Mouse (Mus musculus) neutrophil, adult 83 days (primary cell): ENCODE data around the gene Slc26a11. TPM values are rescaled to one million over a fixed set of nuclear protein-coding genes. Genes with fewer than 3 reads are reported as not detected.

ENCODE experiments used
- total RNA-seq, 2 experiments: library from RNA; stranded (reverse); gene quantifications; one replicate each; pipeline ENCODE4 v1.2.4; 2023

Slc26a11 gene
- total RNA-seq: 10 to 100 TPM in 1 of 2 experiments, 1 to 10 TPM in 1; 4.8 to 10.2 TPM

GRCm38 (mm10) chr11:119355443-119356385 is at the start of gene Slc26a11, which contains the start of gene Sgsh:
Gene Slc26a11 (plus strand): TSS chr11:119355557.
Gene Sgsh (minus strand): TSS chr11:119355536.

GRCm38 (mm10) chr11:119307658-119307867 is 47.8 kb upstream of the Slc26a11 start, which contains the start of gene Card14:
Gene Card14 (plus strand): TSS chr11:119307768.

GRCm38 (mm10) chr11:119392800-119393482 is 37.6 kb downstream of the Slc26a11 start, which contains the start of gene Rnf213:
Gene Rnf213 (plus strand): TSS chr11:119393100.

Other genes with a start within 250 kb of the Slc26a11 start
- under 1 TPM; 0.42 to 0.64 TPM for gene Tbc1d16, start 127.1 kb upstream of the Slc26a11 start, total RNA-seq
- gene Ccdc40, start 127.0 kb upstream of the Slc26a11 start, total RNA-seq: under 1 TPM; 0.48 to 0.55 TPM
- gene Gaa, start 87.7 kb upstream of the Slc26a11 start, total RNA-seq: 10 to 100 TPM; 28.2 to 32.2 TPM
- 100 to 1,000 TPM; 120 to 140 TPM for gene Eif4a3, start 55.5 kb upstream of the Slc26a11 start, total RNA-seq
- not detected for gene Card14, start 47.8 kb upstream of the Slc26a11 start, total RNA-seq
- gene Sgsh, start within 50 bp of the Slc26a11 start, total RNA-seq: 10 to 100 TPM; 12.8 TPM
- gene Rnf213, start 37.5 kb downstream of the Slc26a11 start, total RNA-seq: 10 to 100 TPM; 50.3 to 63.0 TPM
- gene Endov, start 135.8 kb downstream of the Slc26a11 start, total RNA-seq: 10 to 100 TPM; 13.5 to 17.6 TPM
- not detected for gene Nptx1, start 192.2 kb downstream of the Slc26a11 start, total RNA-seq
- gene Rptor, start 247.3 kb downstream of the Slc26a11 start, total RNA-seq: 10 to 100 TPM; 22.5 to 22.7 TPM